Mouse (Mus musculus) left cerebral cortex, postnatal 36 days (tissue): ENCODE data around the gene A3galt2. TPM values are rescaled to one million over a fixed set of nuclear protein-coding genes. Genes with fewer than 3 reads are reported as not detected.

ENCODE experiments used
- DNase-seq, 2 experiments: peaks; one replicate each; pipeline ENCODE4 v3.0.0; 2021 to 2022; ENCODE audit warnings: low spot score in 2 of 2, mixed read lengths in 1 of 2
- intact Hi-C: fragments of 180-260 bp; cut with DNase I; formaldehyde crosslinking; loops from one replicate; pipeline ENCODE4 v1.15.1; 2025
- total RNA-seq, 2 experiments: library from RNA; stranded (reverse); gene quantifications; 2 replicates each; pipeline ENCODE4 v1.2.3; 2021

The A3galt2 gene
- total RNA-seq, 2 experiments from 2014 or later = 0.10 to 0.41 TPM

DNA sequence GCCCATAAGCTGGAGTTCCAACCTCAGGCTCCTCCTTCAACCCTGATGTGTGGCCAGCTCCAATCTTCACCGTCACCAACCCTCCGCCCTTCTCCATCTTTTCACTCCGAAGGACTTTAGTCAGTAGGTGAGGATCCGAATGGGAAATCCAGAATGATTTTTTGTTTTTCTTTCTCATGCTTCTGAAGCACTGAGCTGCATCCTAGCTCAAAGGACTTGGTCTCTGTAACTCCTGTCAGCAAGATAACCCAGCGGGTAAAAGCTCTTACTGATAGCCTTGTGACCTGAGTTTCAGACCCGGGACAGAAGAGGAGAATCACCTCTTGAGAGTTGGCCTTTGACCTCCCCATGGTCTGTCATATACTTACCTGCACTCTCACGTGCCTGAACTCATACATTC lies 61.8 kb downstream of the A3galt2 start:
- no peak for DNase-seq
- intact Hi-C loops = no loop called here

Other genes with a start within 250 kb of the A3galt2 start
- gene Zscan20, start 145.3 kb upstream of the A3galt2 start, total RNA-seq = 1 to 10 TPM; 5.8 to 9.0 TPM
- gene Tlr12, start 136.7 kb upstream of the A3galt2 start, total RNA-seq = under 1 TPM; 0.41 to 0.74 TPM
- gene Phc2, start 100.7 kb upstream of the A3galt2 start, total RNA-seq = 10 to 100 TPM; 88.2 to 92.3 TPM
- gene Zfp362, start 50.7 kb downstream of the A3galt2 start, total RNA-seq = 10 to 100 TPM; 30.0 to 31.6 TPM
- gene Trim62, start 128.2 kb downstream of the A3galt2 start, total RNA-seq = 10 to 100 TPM; 17.6 to 18.9 TPM
- gene Azin2, start 207.1 kb downstream of the A3galt2 start, total RNA-seq = 10 to 100 TPM; 53.8 to 56.6 TPM
- gene Ak2, start 236.6 kb downstream of the A3galt2 start, total RNA-seq = 10 to 100 TPM; 22.5 to 24.7 TPM